Mouse (Mus musculus): ENCODE data around the gene Slc35e4.
"Not testable (repeated sequence)": the region's sequence is repeated elsewhere in the genome, so short reads cannot be mapped to it uniquely, and the experiment has no call there.

Gene Slc35e4

GRCm38 (mm10) chr11:3913316-3914108 is 952 bp downstream of the Slc35e4 start:
- peak; percentile 90 for DNase-seq

- DNase-seq: peak; percentile 33
Observed at GRCm38 (mm10) chr11:3912875-3913271, 1.6 kb downstream of the Slc35e4 start.

- DNase-seq: peak; percentile 12
Observed at GRCm38 (mm10) chr11:3912100-3912874, 2.2 kb downstream of the Slc35e4 start.

GRCm38 (mm10) chr11:3911440-3911839 is 3.0 kb downstream of the Slc35e4 start:
- DNase-seq: not testable (repeated sequence)

GRCm38 (mm10) chr11:3910513-3911310 is 3.8 kb downstream of the Slc35e4 start:
- DNase-seq: no peak

GRCm38 (mm10) chr11:3909236-3909635 is 5.2 kb downstream of the Slc35e4 start:
- no peak for DNase-seq

- no peak for DNase-seq
Observed at GRCm38 (mm10) chr11:3905446-3905845, 9.0 kb downstream of the Slc35e4 start.

GRCm38 (mm10) chr11:3904673-3905072 is 9.8 kb downstream of the Slc35e4 start:
- no peak for DNase-seq

- DNase-seq: no peak
Observed at GRCm38 (mm10) chr11:3903046-3903445, 11.4 kb downstream of the Slc35e4 start.

GRCm38 (mm10) chr11:3902516-3902915 is 11.9 kb downstream of the Slc35e4 start:
- no peak for DNase-seq

- no peak for DNase-seq
Observed at GRCm38 (mm10) chr11:3900296-3900695, 14.2 kb downstream of the Slc35e4 start.

GRCm38 (mm10) chr11:3895933-3896332 is 18.5 kb downstream of the Slc35e4 start:
- DNase-seq: no peak

GRCm38 (mm10) chr11:3895458-3895857 is 19.0 kb downstream of the Slc35e4 start:
- DNase-seq: no peak

- peak; percentile 87 for DNase-seq
Observed at GRCm38 (mm10) chr11:3894406-3895281, 19.8 kb downstream of the Slc35e4 start, which contains the start of the genes 4921536K21Rik and Dusp18. TSS of gene 4921536K21Rik (minus strand) at chr11:3895098. TSS of gene Dusp18 (plus strand) at chr11:3895240.

GRCm38 (mm10) chr11:3893970-3894369 is 20.5 kb downstream of the Slc35e4 start:
- no peak for DNase-seq

- DNase-seq: no peak
Observed at GRCm38 (mm10) chr11:3887331-3887730, 27.1 kb downstream of the Slc35e4 start.

GRCm38 (mm10) chr11:3883711-3884110 is 30.8 kb downstream of the Slc35e4 start:
- no peak for DNase-seq

- DNase-seq: peak; percentile 78
Observed at GRCm38 (mm10) chr11:3879836-3880235, 34.6 kb downstream of the Slc35e4 start.

GRCm38 (mm10) chr11:3878660-3879059 is 35.8 kb downstream of the Slc35e4 start:
- peak; percentile 14 for DNase-seq

- DNase-seq: no peak
Observed at GRCm38 (mm10) chr11:3876419-3876818, 38.0 kb downstream of the Slc35e4 start.

GRCm38 (mm10) chr11:3864343-3864742 is 50.1 kb downstream of the Slc35e4 start:
- no peak for DNase-seq

Data from thymus, postnatal 14 days (tissue).